Mouse (Mus musculus): ENCODE data around the gene Ccdc149. TPM values are rescaled to one million over a fixed set of nuclear protein-coding genes. Genes with fewer than 3 reads are reported as not detected.

The Ccdc149 gene
- 2.5 and 3.3 TPM in 2 replicates for polyA plus RNA-seq (2015; fragmentation: Nextera tagmentation; extraction: Ambion mirVana)

DNA sequence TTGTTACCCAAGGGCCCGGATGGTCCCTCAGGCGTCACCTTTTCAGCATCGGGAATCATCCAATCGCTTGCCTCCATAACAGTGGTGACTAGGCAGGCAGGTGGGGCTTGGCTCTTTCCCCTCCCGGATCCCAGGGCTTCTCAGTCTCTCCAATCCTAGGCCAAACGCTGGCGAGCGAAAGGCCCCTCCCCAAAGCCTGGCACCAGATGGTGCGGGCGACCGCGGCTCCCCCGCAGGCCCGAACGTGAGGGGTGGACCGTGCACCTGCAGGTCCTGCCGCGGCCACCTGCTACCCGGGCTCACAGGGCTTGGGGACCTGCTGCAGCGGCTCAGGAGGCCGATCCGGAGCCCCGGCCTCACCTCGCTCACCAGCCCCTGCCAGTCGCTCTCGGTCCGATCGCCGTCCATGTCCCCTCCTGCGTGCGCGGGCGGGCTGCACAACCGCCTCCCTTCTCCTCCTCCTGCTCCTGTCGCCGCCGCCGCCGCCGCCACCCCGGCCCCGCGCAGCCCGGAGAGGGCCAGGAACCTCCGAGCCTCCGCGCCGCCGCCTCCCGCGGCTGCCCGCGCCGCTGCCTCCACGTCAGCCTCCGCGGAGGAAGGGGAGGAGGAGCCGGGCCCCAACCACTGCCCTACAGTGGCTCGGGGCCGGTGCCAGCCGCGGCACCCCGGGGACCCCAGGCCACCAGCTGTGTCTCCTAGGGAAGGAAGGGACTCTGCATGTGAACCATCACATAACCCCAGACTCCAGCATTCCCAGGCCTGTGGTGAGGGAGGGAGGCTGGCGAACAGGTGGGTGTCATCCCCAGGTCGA, at the start of gene Ccdc149:
Ccdc149 (minus strand) TSS at position 531 of the 811 bp plus-strand sequence.
- Histone ChIP-seq H3K4me3 (peak within 1 kb of the TSS; percentile 73), H3K27ac (no peak within 1 kb of the TSS), H3K4me2 (peak within 1 kb of the TSS; percentile 95), H3K9me3 (replicated peaks) (no peaks in the 10 kb centered on the region), H3K4me1 (replicated peaks) (peaks cover 6% of the 10 kb centered on the region), H3K9ac (peak within 1 kb of the TSS; percentile 82), H3K36me3 (no peaks in the 10 kb centered on the region), H3K27me3 (no peaks in the 10 kb centered on the region)
- WGBS, result 1% methylated on average over 55 of the region's 65 CpGs
- ATAC-seq (replicated peaks; ENCODE audit: insufficient number of reproducible peaks, insufficient read depth, low FRiP score, low read depth), result peak; percentile 81

DNA sequence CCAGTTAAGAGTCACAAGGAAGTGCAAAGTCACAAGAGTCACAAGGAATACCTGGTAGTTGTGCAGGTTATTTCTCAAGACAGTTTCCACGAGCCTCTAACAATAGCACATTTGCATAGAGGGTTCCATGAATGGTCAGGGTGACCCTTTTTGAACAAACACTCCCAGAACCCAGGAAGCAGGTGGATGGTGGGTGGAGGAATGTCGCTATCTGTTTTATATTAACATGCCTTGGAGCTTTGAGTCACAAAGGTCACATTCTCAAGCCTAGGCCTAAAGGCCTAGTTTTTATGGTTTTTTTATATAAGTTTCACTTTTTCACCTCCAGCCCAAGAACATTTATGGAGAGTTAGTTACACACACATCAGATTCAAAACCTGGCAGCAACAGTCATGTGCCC, 48.6 kb upstream of the Ccdc149 start:
- Histone ChIP-seq H3K27ac (no peak overlapping the region), H3K9me3 (replicated peaks) (no peaks in the 10 kb centered on the region), H3K4me2 (no peak overlapping the region), H3K4me1 (replicated peaks) (peaks cover 8% of the 10 kb centered on the region), H3K36me3 (no peaks in the 10 kb centered on the region), H3K4me3 (no peak overlapping the region), H3K9ac (no peak overlapping the region), H3K27me3 (peaks cover 8% of the 10 kb centered on the region; the same call in 1 of the 2 replicates)
- 83% methylated on average over 2 of the region's 2 CpGs for WGBS
- no peak for ATAC-seq (replicated peaks; ENCODE audit: insufficient number of reproducible peaks, insufficient read depth, low FRiP score, low read depth)

DNA sequence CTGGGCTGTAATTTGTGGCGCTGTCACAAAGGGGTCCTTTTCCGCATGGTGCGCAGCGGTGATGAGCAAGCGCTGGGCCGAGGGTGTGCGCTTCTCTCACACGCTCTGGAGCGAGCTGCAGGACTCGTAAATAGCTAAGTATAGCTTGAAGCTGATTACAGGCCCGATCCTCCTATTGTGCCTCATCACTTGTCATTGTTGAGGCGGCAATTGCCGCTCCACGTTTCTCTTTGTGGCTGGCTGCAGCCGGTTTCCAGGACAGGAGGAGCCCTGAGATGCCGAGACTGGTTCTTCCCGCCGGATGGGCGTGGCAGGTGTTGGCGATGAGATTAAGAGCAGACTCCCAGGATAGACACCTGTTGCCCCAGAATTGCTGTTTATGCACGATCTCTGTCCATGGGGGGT, 44.8 kb upstream of the Ccdc149 start:
- Histone ChIP-seq H3K9me3 (replicated peaks) (no peaks in the 10 kb centered on the region), H3K9ac (peak overlapping the region; percentile 46; the same call in 1 of the 2 replicates), H3K4me1 (replicated peaks) (peaks cover 8% of the 10 kb centered on the region), H3K27ac (no peak overlapping the region), H3K36me3 (no peaks in the 10 kb centered on the region), H3K27me3 (peaks cover 8% of the 10 kb centered on the region; the same call in 1 of the 2 replicates), H3K4me3 (peak overlapping the region; percentile 40), H3K4me2 (peak overlapping the region; percentile 76)
- ATAC-seq (replicated peaks; ENCODE audit: insufficient number of reproducible peaks, insufficient read depth, low FRiP score, low read depth), result no peak
- 21% methylated on average over 21 of the region's 21 CpGs for WGBS

DNA sequence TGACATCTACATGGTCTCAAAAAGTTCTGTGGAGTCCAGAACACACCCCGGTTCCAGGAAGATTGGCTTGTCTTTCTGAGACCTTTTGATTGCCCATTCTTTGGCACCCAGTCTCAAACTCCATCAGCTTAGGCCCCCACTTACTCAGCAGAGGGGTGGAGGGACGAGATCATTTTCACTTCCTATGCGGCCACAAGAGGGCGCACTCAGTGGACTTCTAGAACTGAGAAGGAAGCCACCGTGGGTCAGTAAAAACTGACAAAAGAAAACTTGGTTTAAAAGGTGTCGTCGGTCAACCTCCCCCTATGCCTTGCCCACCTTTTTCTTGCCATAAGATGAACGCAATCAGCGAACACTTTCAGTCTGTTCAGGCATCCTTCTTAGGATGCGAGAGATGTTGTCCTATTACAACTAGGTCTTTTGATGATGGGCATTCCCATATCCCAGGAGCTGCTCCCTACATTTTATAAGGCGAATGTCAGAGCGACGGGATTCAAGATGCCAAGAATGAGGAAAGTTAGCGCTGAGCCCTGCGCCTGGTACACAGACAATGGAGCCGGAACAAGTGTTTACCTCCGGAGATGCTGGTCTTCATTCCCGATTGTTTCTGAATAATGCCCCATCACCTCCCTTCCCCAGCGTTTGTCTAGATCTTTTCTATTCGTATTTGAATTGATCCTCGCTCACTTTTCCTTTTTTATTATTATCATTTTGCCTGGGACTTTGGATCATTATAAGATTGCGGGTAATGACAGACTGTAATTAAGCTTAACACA, 44.1 kb upstream of the Ccdc149 start:
- Histone ChIP-seq H3K36me3 (no peaks in the 10 kb centered on the region), H3K4me2 (peak overlapping the region; percentile 76), H3K9ac (peak overlapping the region; percentile 46; the same call in 1 of the 2 replicates), H3K4me1 (replicated peaks) (peaks cover 8% of the 10 kb centered on the region), H3K4me3 (peak overlapping the region; percentile 40), H3K27me3 (peaks cover 8% of the 10 kb centered on the region; the same call in 1 of the 2 replicates), H3K9me3 (replicated peaks) (no peaks in the 10 kb centered on the region), H3K27ac (no peak overlapping the region)
- ATAC-seq (replicated peaks; ENCODE audit: insufficient number of reproducible peaks, insufficient read depth, low FRiP score, low read depth), result no peak
- WGBS, result 35% methylated on average over 22 of the region's 22 CpGs

DNA sequence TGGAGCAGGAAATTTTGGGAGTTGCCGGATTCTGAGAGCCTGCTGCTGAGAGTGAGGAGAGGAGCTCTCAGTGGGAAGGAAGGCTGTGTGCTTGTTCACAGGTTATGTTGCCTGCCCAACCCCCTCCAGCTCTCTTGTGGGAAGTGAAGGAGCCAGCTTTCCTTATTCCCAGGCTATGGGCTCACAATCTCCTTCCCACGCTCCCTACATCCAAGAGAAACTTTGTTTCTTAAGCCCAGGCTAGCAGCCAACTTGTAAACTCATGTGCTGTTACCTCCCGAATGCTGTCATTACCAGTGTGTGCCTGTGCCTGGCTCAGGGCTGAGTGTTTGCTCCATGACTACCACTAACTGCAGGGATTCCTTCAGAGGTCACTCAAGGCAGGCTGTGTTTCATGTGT, 39.8 kb upstream of the Ccdc149 start:
- WGBS, result 51% methylated on average over 3 of the region's 3 CpGs
- H3K4me3 ChIP-seq, result no peak overlapping the region
- no peaks in the 10 kb centered on the region for H3K36me3 ChIP-seq
- peaks cover 19% of the 10 kb centered on the region for H3K4me1 ChIP-seq (replicated peaks)
- H3K9me3 ChIP-seq (replicated peaks), result no peaks in the 10 kb centered on the region
- H3K27me3 ChIP-seq, result 0 out of 2 replicates have a peak, but pooled peaks cover 2% of the 10 kb centered on the region
- no peak for ATAC-seq (replicated peaks; ENCODE audit: insufficient number of reproducible peaks, insufficient read depth, low FRiP score, low read depth)
- H3K27ac ChIP-seq, result no peak overlapping the region
- no peak overlapping the region for H3K4me2 ChIP-seq
- no peak overlapping the region for H3K9ac ChIP-seq

DNA sequence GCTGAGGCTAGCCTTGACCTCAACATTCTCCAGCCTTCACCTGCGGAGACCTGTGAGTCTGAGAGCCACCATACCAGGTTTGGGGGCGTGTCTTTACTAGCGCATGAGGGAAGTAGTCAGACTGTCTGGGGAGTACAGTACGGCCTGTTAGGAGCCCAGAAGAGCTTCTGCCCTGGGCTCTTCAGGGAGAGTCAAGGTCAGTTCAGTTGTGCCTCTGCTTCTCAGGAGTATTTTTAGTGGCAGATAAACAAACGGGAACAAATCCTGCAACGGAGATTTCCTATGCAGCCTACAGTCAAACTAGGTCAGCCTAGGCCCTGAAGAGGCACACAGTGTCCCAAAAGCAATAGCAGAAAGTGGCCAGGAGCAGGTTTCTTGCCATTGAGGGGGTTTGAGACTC, 38.1 kb upstream of the Ccdc149 start:
- Histone ChIP-seq H3K9ac (no peak overlapping the region), H3K4me1 (replicated peaks) (peaks cover 13% of the 10 kb centered on the region), H3K27ac (peak overlapping the region; percentile 76), H3K9me3 (replicated peaks) (no peaks in the 10 kb centered on the region), H3K27me3 (no peaks in the 10 kb centered on the region), H3K36me3 (no peaks in the 10 kb centered on the region), H3K4me2 (no peak overlapping the region), H3K4me3 (no peak overlapping the region)
- ATAC-seq (replicated peaks; ENCODE audit: insufficient number of reproducible peaks, insufficient read depth, low FRiP score, low read depth), result peak; percentile 53
- 53% methylated on average over 6 of the region's 6 CpGs for WGBS

DNA sequence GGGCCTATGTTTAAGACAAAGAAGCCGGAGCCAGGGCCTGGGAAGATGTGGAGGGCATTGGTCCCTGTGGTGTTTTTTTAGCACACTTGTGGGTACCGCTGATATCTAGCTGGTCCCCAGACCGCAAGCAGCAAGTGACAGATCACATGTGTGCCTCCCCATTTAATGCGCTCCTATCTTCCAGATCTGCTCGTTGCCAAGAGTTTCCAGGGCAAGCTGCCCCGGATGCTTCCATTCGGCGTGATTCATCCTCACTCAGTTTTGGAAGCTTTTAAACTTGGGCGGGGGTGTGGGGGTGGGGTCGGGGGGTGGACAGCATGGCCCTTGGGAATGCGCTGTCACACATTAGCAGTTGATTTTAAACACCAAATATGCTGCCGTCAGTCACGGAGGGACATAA, 33.3 kb upstream of the Ccdc149 start:
- Histone ChIP-seq H3K9me3 (replicated peaks) (no peaks in the 10 kb centered on the region), H3K9ac (no peak overlapping the region), H3K27ac (no peak overlapping the region), H3K27me3 (no peaks in the 10 kb centered on the region), H3K4me2 (no peak overlapping the region), H3K36me3 (no peaks in the 10 kb centered on the region), H3K4me1 (replicated peaks) (peaks cover 7% of the 10 kb centered on the region), H3K4me3 (no peak overlapping the region)
- WGBS, result 76% methylated on average over 13 of the region's 13 CpGs
- ATAC-seq (replicated peaks; ENCODE audit: insufficient number of reproducible peaks, insufficient read depth, low FRiP score, low read depth), result no peak

DNA sequence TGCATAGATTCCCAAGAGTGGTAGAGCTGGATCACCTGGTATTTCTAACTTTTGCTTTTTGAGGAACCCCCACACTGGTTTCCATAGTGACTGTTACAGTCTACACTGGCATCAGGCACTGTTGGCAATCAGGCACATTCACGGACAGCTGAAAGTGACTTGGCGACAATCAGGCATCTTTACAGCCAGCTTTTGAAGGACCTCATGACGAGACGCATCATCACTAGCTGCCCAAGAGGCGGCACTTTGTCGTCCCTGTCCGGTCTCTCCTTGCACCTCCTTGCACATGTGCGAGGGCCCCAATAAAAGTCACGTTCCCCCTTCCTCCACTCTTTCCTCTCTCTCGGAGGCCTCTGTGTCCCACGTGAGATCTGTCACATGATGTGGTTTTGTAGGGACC, 32.8 kb upstream of the Ccdc149 start:
- WGBS, result 79% methylated on average over 11 of the region's 11 CpGs
- no peak for ATAC-seq (replicated peaks; ENCODE audit: insufficient number of reproducible peaks, insufficient read depth, low FRiP score, low read depth)
- no peaks in the 10 kb centered on the region for H3K27me3 ChIP-seq

DNA sequence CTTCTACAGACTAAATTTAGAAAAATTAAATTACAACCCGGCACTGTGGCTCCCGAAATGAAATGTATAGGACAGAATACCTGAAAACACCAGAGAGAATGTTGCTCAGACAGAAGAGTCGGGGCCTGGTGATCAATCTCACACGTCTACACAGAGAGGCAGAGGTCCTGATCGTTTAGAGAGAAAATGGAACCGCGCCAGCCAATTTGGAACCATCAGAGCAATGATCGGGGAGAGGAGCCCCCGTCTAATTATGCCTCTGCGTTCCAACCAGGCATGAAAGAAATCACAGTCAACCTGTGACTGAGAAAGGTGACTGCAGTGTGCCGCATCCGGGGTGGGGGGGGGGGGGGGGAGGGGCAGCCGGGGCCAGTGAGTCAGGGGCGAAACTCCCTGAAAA, 24.4 kb upstream of the Ccdc149 start:
- H3K4me2 ChIP-seq, result no peak overlapping the region
- ATAC-seq (replicated peaks; ENCODE audit: insufficient number of reproducible peaks, insufficient read depth, low FRiP score, low read depth), result no peak
- H3K27me3 ChIP-seq, result no peaks in the 10 kb centered on the region
- no peak overlapping the region for H3K27ac ChIP-seq
- no peak overlapping the region for H3K9ac ChIP-seq
- no peaks in the 10 kb centered on the region for H3K4me1 ChIP-seq (replicated peaks)
- no peaks in the 10 kb centered on the region for H3K9me3 ChIP-seq (replicated peaks)
- H3K36me3 ChIP-seq, result no peaks in the 10 kb centered on the region
- H3K4me3 ChIP-seq, result no peak overlapping the region
- WGBS, result 56% methylated on average over 14 of the region's 14 CpGs

More for the DNA sequence above, 32.8 kb upstream of the Ccdc149 start:
- Histone ChIP-seq H3K36me3 (no peaks in the 10 kb centered on the region), H3K4me3 (no peak overlapping the region), H3K4me2 (no peak overlapping the region), H3K9me3 (replicated peaks) (no peaks in the 10 kb centered on the region), H3K9ac (no peak overlapping the region), H3K4me1 (replicated peaks) (peaks cover 2% of the 10 kb centered on the region), H3K27ac (no peak overlapping the region)

DNA sequence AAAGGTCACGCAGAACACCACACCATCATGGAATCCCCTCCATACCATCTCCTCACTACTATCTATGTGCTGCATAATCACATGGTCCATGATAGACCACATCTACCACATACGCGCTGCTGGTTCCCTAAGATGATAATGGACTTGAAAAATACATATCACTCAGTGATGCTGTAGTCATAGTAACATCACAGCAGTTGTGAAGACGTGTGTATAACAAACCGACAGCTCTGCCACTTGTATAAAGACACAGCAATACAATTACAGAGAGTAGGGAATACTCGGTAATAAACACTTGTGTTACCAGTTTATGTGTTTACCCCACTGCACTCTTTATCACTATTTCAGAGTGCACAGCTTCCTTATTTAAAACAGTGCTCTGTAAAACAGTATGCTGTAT, 20.2 kb upstream of the Ccdc149 start:
- H3K4me3 ChIP-seq, result no peak overlapping the region
- H3K36me3 ChIP-seq, result no peaks in the 10 kb centered on the region
- WGBS, result 81% methylated on average over 6 of the region's 6 CpGs
- no peak overlapping the region for H3K4me2 ChIP-seq
- H3K27me3 ChIP-seq, result no peaks in the 10 kb centered on the region
- no peak overlapping the region for H3K9ac ChIP-seq
- no peaks in the 10 kb centered on the region for H3K9me3 ChIP-seq (replicated peaks)
- no peak overlapping the region for H3K27ac ChIP-seq
- no peaks in the 10 kb centered on the region for H3K4me1 ChIP-seq (replicated peaks)
- ATAC-seq (replicated peaks; ENCODE audit: insufficient number of reproducible peaks, insufficient read depth, low FRiP score, low read depth), result no peak

DNA sequence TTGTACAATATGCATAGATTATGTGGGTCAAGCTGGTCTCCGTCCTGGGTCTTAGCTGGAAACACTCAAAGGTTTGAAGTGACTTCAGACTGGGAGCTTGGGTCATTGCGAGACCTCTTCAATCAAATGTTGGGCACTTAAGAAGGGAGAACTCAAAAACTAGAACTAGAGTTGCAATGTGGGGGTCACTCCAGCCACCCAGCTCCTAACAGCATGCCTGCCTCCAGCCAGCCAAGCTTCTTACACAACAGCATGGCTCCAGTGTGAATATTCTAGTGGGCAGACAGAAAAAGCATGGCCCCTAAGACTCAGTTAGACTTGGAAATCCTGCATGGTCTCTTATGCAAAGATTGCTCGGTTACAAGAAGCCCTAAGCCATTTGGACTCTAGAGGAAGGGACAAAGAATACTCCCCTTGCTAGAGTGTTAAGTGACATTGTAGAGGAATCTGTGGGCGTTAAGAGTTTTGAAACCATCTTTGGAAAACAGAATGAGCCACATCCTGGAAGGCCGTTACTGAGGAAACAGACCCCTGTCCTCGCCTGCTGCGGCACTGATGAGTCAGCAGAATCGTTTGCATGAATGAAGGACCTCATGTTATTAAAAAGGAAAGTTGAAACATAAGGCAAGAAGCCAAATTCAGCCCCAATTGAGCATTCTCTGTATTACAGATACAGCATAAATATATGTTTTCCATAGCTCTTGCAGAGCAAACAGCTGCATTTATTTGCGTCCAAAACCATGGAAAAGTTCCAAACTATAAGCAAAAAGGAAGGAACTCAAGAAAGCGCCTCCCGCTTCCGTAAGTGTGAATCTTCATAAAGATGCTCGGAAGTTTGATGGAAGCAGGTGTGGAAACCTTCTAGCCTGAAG, 16.5 kb upstream of the Ccdc149 start:
- no peak overlapping the region for H3K9ac ChIP-seq
- H3K4me1 ChIP-seq (replicated peaks), result no peaks in the 10 kb centered on the region
- H3K27ac ChIP-seq, result no peak overlapping the region
- H3K27me3 ChIP-seq, result no peaks in the 10 kb centered on the region
- no peak overlapping the region for H3K4me3 ChIP-seq
- whole genome bisulfite sequencing, result 67% methylated on average over 13 of the region's 13 CpGs
- no peak overlapping the region for H3K4me2 ChIP-seq
- no peaks in the 10 kb centered on the region for H3K9me3 ChIP-seq (replicated peaks)
- ATAC-seq (replicated peaks; ENCODE audit: insufficient number of reproducible peaks, insufficient read depth, low FRiP score, low read depth), result no peak
- no peaks in the 10 kb centered on the region for H3K36me3 ChIP-seq
